Mouse (Mus musculus): Measurements from ENCODE around the gene Trim14. TPM values are rescaled to one million over a fixed set of nuclear protein-coding genes. Genes with fewer than 3 reads are reported as not detected.

The Trim14 gene
- total RNA-seq, 1 experiment, result 0.58 TPM

DNA sequence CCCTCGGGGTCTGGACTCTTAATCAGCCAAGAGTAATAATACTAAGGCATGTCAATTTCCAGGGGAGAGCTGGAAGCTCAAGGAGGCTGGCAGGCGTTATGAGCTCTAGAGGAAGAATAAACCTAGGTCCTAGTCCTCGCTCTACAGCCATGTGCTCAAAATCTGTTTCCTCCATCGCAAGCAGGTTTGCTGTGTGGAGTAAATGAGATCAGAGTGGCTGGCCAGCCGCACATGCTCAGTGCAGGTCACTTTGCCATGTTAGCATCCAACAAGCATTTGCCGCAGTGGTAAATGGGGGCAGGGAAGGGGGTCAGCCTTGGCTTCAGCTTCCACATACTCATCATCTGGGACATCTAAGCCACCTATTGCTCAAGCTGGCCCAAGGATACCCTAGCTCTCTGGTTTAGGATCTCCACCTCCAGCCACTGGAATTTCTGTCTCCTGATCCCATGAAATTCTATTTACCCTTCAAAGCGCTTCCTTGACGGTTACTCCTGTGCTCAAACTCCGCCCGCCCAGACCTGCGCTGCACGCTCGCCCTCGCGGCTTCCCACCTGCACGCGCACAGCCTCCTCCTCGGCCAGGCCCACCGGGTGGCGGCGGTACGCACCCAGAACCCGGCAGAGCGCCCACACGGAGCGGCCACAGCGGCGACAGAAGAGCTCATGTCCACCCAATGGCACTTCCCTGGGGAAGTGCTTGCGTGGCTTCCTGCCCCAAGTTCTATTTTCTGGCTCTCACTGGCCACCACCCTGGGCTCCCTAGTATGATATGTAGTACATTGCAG is 1.8 kb downstream of the Trim14 start:
- Histone ChIP-seq H3K9ac (ENCODE audit: insufficient read depth, low read depth, low read length, poor library complexity, severe bottlenecking) (no peak overlapping the region), H3K36me3 (ENCODE audit: control insufficient read depth, insufficient read depth, low read length, poor library complexity, severe bottlenecking) (no peaks in the 10 kb centered on the region), H3K27ac (ENCODE audit: insufficient read depth, low read depth, low read length, poor library complexity, severe bottlenecking) (no peak overlapping the region), H3K9me3 (ENCODE audit: control insufficient read depth, insufficient read depth, low read depth, low read length) (no peaks in the 10 kb centered on the region), H3K4me1 (ENCODE audit: control insufficient read depth in 2 of 2, insufficient read depth in 2 of 2, low read length in 2 of 2, poor library complexity in 1 of 2) (peaks cover 0 to 11% of the 10 kb centered on the region in 2 experiments; a peak in 2 of 4 replicates), H3K4me3 (ENCODE audit: insufficient read depth in 1 of 2, low read depth in 1 of 2, low read length in 2 of 2, poor library complexity in 1 of 2, severe bottlenecking in 1 of 2) (peak overlapping the region; percentile 26 to 33; a peak in 2 of 4 replicates)
- in situ Hi-C loops (cut with MboI; ENCODE audit: low sequenced_read_pairs in 2 of 2, unreplicated experiment in 2 of 2), result no loop called here
- no peak for DNase-seq (ENCODE audit: low read depth, low spot score)
- no peak for TF ChIP-seq MAFK (IDR thresholded peaks at IDR 0.05; ENCODE audit: insufficient read depth, low read depth, low read length)
- TF ChIP-seq CHD2 (IDR thresholded peaks at IDR 0.05; ENCODE audit: low read depth, low read length), result no peak
- TF ChIP-seq ZC3H11A (IDR thresholded peaks at IDR 0.05; ENCODE audit: borderline replicate concordance, low read depth, low read length), result no peak
- TF ChIP-seq ZNF384 (IDR thresholded peaks at IDR 0.05; ENCODE audit: low read depth, low read length), result no peak
- no peak for TF ChIP-seq HCFC1 (IDR thresholded peaks at IDR 0.05; ENCODE audit: borderline replicate concordance, insufficient read depth, low read length)

DNA sequence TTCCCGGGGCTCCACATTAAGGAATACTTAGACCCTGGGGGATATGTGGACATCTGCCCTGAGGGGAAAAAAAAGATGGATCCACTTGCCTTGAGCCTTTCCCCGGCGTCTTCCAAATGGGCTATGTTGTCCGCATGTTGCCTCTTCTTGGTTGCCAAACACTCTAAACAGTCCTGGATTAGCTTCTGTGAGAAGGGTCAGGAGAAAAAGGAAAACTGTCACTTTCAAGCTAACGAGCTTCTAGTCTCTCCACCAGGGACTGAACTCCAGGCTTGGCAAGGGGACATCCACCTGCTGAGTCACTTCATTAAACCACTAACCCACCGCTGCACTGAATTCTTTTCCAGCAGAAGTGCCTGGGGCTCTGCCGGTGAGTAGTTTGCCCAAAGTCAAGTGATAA is 3.0 kb downstream of the Trim14 start:
- TF ChIP-seq MAFK (IDR thresholded peaks at IDR 0.05; ENCODE audit: insufficient read depth, low read depth, low read length) (no peak), CHD2 (IDR thresholded peaks at IDR 0.05; ENCODE audit: low read depth, low read length) (no peak), HCFC1 (IDR thresholded peaks at IDR 0.05; ENCODE audit: borderline replicate concordance, insufficient read depth, low read length) (no peak), ZNF384 (IDR thresholded peaks at IDR 0.05; ENCODE audit: low read depth, low read length) (no peak), ZC3H11A (IDR thresholded peaks at IDR 0.05; ENCODE audit: borderline replicate concordance, low read depth, low read length) (no peak)
- Histone ChIP-seq H3K9me3 (ENCODE audit: control insufficient read depth, insufficient read depth, low read depth, low read length) (no peaks in the 10 kb centered on the region), H3K36me3 (ENCODE audit: control insufficient read depth, insufficient read depth, low read length, poor library complexity, severe bottlenecking) (no peaks in the 10 kb centered on the region), H3K4me1 (ENCODE audit: control insufficient read depth in 2 of 2, insufficient read depth in 2 of 2, low read length in 2 of 2, poor library complexity in 1 of 2) (peaks cover 0 to 11% of the 10 kb centered on the region in 2 experiments; a peak in 2 of 4 replicates), H3K27ac (ENCODE audit: insufficient read depth, low read depth, low read length, poor library complexity, severe bottlenecking) (no peak overlapping the region), H3K4me3 (ENCODE audit: insufficient read depth in 1 of 2, low read depth in 1 of 2, low read length in 2 of 2, poor library complexity in 1 of 2, severe bottlenecking in 1 of 2) (no peak overlapping the region), H3K9ac (ENCODE audit: insufficient read depth, low read depth, low read length, poor library complexity, severe bottlenecking) (no peak overlapping the region)
- DNase-seq (ENCODE audit: low read depth, low spot score), result no peak
- in situ Hi-C loops (cut with MboI; ENCODE audit: low sequenced_read_pairs in 2 of 2, unreplicated experiment in 2 of 2), result no loop called here

DNA sequence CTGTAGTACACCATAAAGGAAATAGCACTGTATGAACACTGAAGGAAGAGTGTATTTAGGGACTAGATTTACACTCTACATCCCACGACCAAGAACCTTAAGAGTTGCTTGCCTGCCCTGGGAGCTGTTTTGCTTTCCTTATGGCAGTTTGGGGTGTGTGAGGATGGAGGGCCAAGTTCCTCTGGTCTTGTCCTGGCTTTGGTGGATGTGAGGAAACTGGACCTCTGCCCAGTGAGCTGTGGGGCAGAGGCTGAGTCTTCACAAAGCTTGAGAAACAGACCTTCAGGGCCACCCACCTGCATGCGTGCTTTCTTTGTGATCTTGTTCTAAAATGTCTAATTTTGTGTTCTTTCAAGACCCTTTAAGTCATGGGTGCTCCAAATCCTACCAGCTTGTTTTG is 3.4 kb downstream of the Trim14 start:
- no peaks in the 10 kb centered on the region for H3K9me3 ChIP-seq (ENCODE audit: control insufficient read depth, insufficient read depth, low read depth, low read length)
- peaks cover 0 to 11% of the 10 kb centered on the region in 2 experiments; a peak in 2 of 4 replicates for H3K4me1 ChIP-seq (ENCODE audit: control insufficient read depth in 2 of 2, insufficient read depth in 2 of 2, low read length in 2 of 2, poor library complexity in 1 of 2)
- TF ChIP-seq ZNF384 (IDR thresholded peaks at IDR 0.05; ENCODE audit: low read depth, low read length), result no peak
- TF ChIP-seq ZC3H11A (IDR thresholded peaks at IDR 0.05; ENCODE audit: borderline replicate concordance, low read depth, low read length), result no peak
- no peak for TF ChIP-seq CHD2 (IDR thresholded peaks at IDR 0.05; ENCODE audit: low read depth, low read length)
- no peak for TF ChIP-seq HCFC1 (IDR thresholded peaks at IDR 0.05; ENCODE audit: borderline replicate concordance, insufficient read depth, low read length)
- H3K27ac ChIP-seq (ENCODE audit: insufficient read depth, low read depth, low read length, poor library complexity, severe bottlenecking), result no peak overlapping the region
- no peak overlapping the region for H3K4me3 ChIP-seq (ENCODE audit: insufficient read depth in 1 of 2, low read depth in 1 of 2, low read length in 2 of 2, poor library complexity in 1 of 2, severe bottlenecking in 1 of 2)
- no peak for DNase-seq (ENCODE audit: low read depth, low spot score)
- no peaks in the 10 kb centered on the region for H3K36me3 ChIP-seq (ENCODE audit: control insufficient read depth, insufficient read depth, low read length, poor library complexity, severe bottlenecking)
- in situ Hi-C loops (cut with MboI; ENCODE audit: low sequenced_read_pairs in 2 of 2, unreplicated experiment in 2 of 2), result no loop called here
- no peak overlapping the region for H3K9ac ChIP-seq (ENCODE audit: insufficient read depth, low read depth, low read length, poor library complexity, severe bottlenecking)

DNA sequence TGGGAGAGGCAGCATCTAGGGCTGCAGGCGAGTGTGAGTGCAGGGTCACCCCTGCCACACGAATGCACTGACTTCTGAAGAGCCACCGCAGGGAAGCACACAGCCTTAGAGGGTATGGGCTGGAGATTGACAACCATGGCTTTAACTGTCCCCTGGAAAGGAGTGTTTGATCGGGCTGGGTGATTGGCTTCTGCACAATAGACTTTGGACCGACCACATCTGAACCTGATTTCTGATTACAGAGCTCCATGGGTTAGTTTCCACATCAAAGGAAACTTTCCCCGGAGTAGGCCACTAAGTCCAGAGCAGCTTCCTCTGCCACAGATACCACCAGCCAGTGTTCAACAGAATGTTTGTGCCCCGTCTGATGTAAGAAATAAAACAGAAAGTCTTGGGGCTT is 6.2 kb downstream of the Trim14 start:
- no peak for DNase-seq (ENCODE audit: low read depth, low spot score)
- H3K4me3 ChIP-seq (ENCODE audit: insufficient read depth in 1 of 2, low read depth in 1 of 2, low read length in 2 of 2, poor library complexity in 1 of 2, severe bottlenecking in 1 of 2), result no peak overlapping the region
- peaks cover 0 to 7% of the 10 kb centered on the region in 2 experiments; a peak in 1 of 4 replicates for H3K4me1 ChIP-seq (ENCODE audit: control insufficient read depth in 2 of 2, insufficient read depth in 2 of 2, low read length in 2 of 2, poor library complexity in 1 of 2)
- H3K36me3 ChIP-seq (ENCODE audit: control insufficient read depth, insufficient read depth, low read length, poor library complexity, severe bottlenecking), result no peaks in the 10 kb centered on the region
- no peaks in the 10 kb centered on the region for H3K9me3 ChIP-seq (ENCODE audit: control insufficient read depth, insufficient read depth, low read depth, low read length)
- no peak for TF ChIP-seq ZC3H11A (IDR thresholded peaks at IDR 0.05; ENCODE audit: borderline replicate concordance, low read depth, low read length)
- no peak for TF ChIP-seq MAFK (IDR thresholded peaks at IDR 0.05; ENCODE audit: insufficient read depth, low read depth, low read length)
- TF ChIP-seq CHD2 (IDR thresholded peaks at IDR 0.05; ENCODE audit: low read depth, low read length), result no peak
- no peak for TF ChIP-seq HCFC1 (IDR thresholded peaks at IDR 0.05; ENCODE audit: borderline replicate concordance, insufficient read depth, low read length)
- no peak overlapping the region for H3K9ac ChIP-seq (ENCODE audit: insufficient read depth, low read depth, low read length, poor library complexity, severe bottlenecking)
- in situ Hi-C loops (cut with MboI; ENCODE audit: low sequenced_read_pairs in 2 of 2, unreplicated experiment in 2 of 2), result no loop called here
- H3K27ac ChIP-seq (ENCODE audit: insufficient read depth, low read depth, low read length, poor library complexity, severe bottlenecking), result no peak overlapping the region
